Comparison of ENCODE assay signal across 22 mouse cellular contexts in the genomic region with DNA sequence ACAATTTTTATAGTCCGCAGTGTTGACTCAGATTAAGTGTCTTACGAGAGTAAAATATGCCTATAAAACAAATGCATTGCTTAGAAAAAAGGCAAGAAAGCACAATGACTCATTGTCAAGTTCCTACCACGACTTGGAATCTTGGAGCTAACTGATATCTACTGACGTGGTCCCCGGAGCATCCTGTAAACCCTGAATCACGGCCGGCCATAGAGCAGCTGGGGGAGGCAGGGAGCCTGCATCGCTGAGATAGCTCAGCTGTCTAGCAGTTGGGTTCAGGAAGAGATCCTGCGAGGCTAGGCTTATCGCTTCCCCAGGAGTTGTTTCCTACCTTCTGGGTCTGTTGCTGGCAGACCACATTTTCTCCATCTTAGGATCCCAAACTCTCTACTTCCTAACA.
"Had no signal": no experiment of that assay in that cellular context is flagged by ENCODE, and none has a peak within 500 bp of the region (broad histone marks: within the 10 kb centered on the region; RNA-seq: fewer than 3 reads in every experiment).

No protein-coding gene starts in this region.

- DNase-seq: kidney, adult 8-10 months; kidney, postnatal 10 days; kidney, postnatal 36 days; liver; lung, adult 18-20 months; lung, postnatal 10 days; lung, postnatal 36 days; midbrain, embryonic 14.5 days; retina, postnatal 1 day; right cerebral cortex, postnatal 25 days; spleen, adult 18-20 months; thymus, postnatal 25 days had no signal

- H3K4me3 ChIP-seq: kidney, embryonic 15.5 days; limb, embryonic 10.5 days; limb, embryonic 13.5 days; liver, embryonic 12.5 days; liver, embryonic 15.5 days; lung, embryonic 15.5 days; megakaryocyte, embryonic 14.5 days; neural tube, embryonic 12.5 days; neural tube, embryonic 15.5 days; stomach, embryonic 15.5 days had no signal

- H3K4me1 ChIP-seq: kidney, embryonic 15.5 days; limb, embryonic 10.5 days; limb, embryonic 13.5 days; liver, embryonic 12.5 days; liver, embryonic 15.5 days; lung, embryonic 15.5 days; neural tube, embryonic 12.5 days; neural tube, embryonic 15.5 days; stomach, embryonic 15.5 days had no signal

- H3K27me3 ChIP-seq: kidney, embryonic 15.5 days; liver, embryonic 12.5 days; liver, embryonic 15.5 days; lung, embryonic 15.5 days; neural tube, embryonic 12.5 days; neural tube, embryonic 15.5 days; stomach, embryonic 15.5 days had no signal

- H3K27ac ChIP-seq: kidney, embryonic 15.5 days; limb, embryonic 10.5 days; limb, embryonic 13.5 days; liver, embryonic 12.5 days; liver, embryonic 15.5 days; lung, embryonic 15.5 days; neural tube, embryonic 12.5 days; neural tube, embryonic 15.5 days; stomach, embryonic 15.5 days had no signal

- H3K9me3 ChIP-seq: kidney, embryonic 15.5 days; limb, embryonic 10.5 days; liver, embryonic 12.5 days; liver, embryonic 15.5 days; lung, embryonic 15.5 days; neural tube, embryonic 12.5 days; neural tube, embryonic 15.5 days; stomach, embryonic 15.5 days had no signal

- H3K36me3 ChIP-seq: kidney, embryonic 15.5 days; limb, embryonic 10.5 days; limb, embryonic 13.5 days; liver, embryonic 12.5 days; liver, embryonic 15.5 days; lung, embryonic 15.5 days; neural tube, embryonic 12.5 days; neural tube, embryonic 15.5 days; stomach, embryonic 15.5 days had no signal
